Mouse (Mus musculus) sigmoid colon, adult 10 weeks (tissue): ENCODE results near the gene Rnf31. TPM values are rescaled to one million over a fixed set of nuclear protein-coding genes. Genes with fewer than 3 reads are reported as not detected.

Experiments used
- polyA plus RNA-seq: library from polyadenylated mRNA; stranded (reverse); fragments of 350-450 nt; fragmentation: Illumina TruSeq; extraction: RNeasy Lipid Tissue Mini Kit (QIAGEN cat#74804); gene quantifications from one replicate; pipeline ENCODE4 v1.2.3, GENCODE M21; 2014; ENCODE audit warnings: low read depth, low replicate concordance

Gene Rnf31
- 10.6 TPM for polyA plus RNA-seq

GRCm38 (mm10) chr14:55591331-55591891 is at the start of gene Rnf31:
TSS of gene Rnf31 (plus strand) at chr14:55591708.

GRCm38 (mm10) chr14:55559799-55560201 is 31.7 kb upstream of the Rnf31 start, which contains the start of gene Dcaf11:
TSS of gene Dcaf11 (plus strand) at chr14:55560006.

GRCm38 (mm10) chr14:55560202-55561073 is 31.1 kb upstream of the Rnf31 start, which contains the start of gene A730061H03Rik:
TSS of gene A730061H03Rik (minus strand) at chr14:55560406.

GRCm38 (mm10) chr14:55575302-55575701 is 16.2 kb upstream of the Rnf31 start, which contains the start of gene Fitm1:
TSS of gene Fitm1 (plus strand) at chr14:55575617.

GRCm38 (mm10) chr14:55577871-55578667 is 13.4 kb upstream of the Rnf31 start, which contains the start of gene Psme1:
TSS of gene Psme1 (plus strand) at chr14:55578123.

GRCm38 (mm10) chr14:55584702-55585565 is 6.6 kb upstream of the Rnf31 start, which contains the start of gene Emc9:
TSS of gene Emc9 (minus strand) at chr14:55585302.

GRCm38 (mm10) chr14:55590748-55591330 is 669 bp upstream of the Rnf31 start, which contains the start of gene Psme2:
TSS of gene Psme2 (minus strand) at chr14:55591113.

GRCm38 (mm10) chr14:55603271-55603632 is 11.7 kb downstream of the Rnf31 start, which contains the start of gene Irf9:
TSS of gene Irf9 (plus strand) at chr14:55603571.

GRCm38 (mm10) chr14:55617822-55618221 is 26.3 kb downstream of the Rnf31 start, which contains the start of gene Rec8:
TSS of gene Rec8 (plus strand) at chr14:55618037.

GRCm38 (mm10) chr14:55635523-55636007 is 44.1 kb downstream of the Rnf31 start, which contains the start of gene Ipo4:
TSS of gene Ipo4 (minus strand) at chr14:55635957.

GRCm38 (mm10) chr14:55637795-55638194 is 46.3 kb downstream of the Rnf31 start, which contains the start of gene Gm49378:
TSS of gene Gm49378 (minus strand) at chr14:55637895.

GRCm38 (mm10) chr14:55643060-55643907 is 51.8 kb downstream of the Rnf31 start, which contains the start of gene Tm9sf1:
TSS of gene Tm9sf1 (minus strand) at chr14:55643806.

GRCm38 (mm10) chr14:55649884-55650283 is 58.4 kb downstream of the Rnf31 start, which contains the start of gene Tssk4:
TSS of gene Tssk4 (plus strand) at chr14:55650184.

Other genes starting within 250 kb of the Rnf31 start
- 32.3 TPM for gene Dhrs4, start 113.0 kb upstream of the Rnf31 start, polyA plus RNA-seq
- not detected for gene Carmil3, start 101.1 kb upstream of the Rnf31 start, polyA plus RNA-seq
- not detected for gene Cpne6, start 81.3 kb upstream of the Rnf31 start, polyA plus RNA-seq
- not detected for gene Nrl, start 66.7 kb upstream of the Rnf31 start, polyA plus RNA-seq
- 5.2 TPM for gene Pck2, start 51.4 kb upstream of the Rnf31 start, polyA plus RNA-seq
- 21.3 TPM for gene Dcaf11, start 31.7 kb upstream of the Rnf31 start, polyA plus RNA-seq
- not detected for gene A730061H03Rik, start 31.3 kb upstream of the Rnf31 start, polyA plus RNA-seq
- gene Fitm1, start 16.1 kb upstream of the Rnf31 start, polyA plus RNA-seq: not detected
- 139 TPM for gene Psme1, start 13.6 kb upstream of the Rnf31 start, polyA plus RNA-seq
- 7.3 TPM for gene Emc9, start 6.4 kb upstream of the Rnf31 start, polyA plus RNA-seq
- gene Psme2, start 595 bp upstream of the Rnf31 start, polyA plus RNA-seq: 171 TPM
- 51.9 TPM for gene Irf9, start 11.9 kb downstream of the Rnf31 start, polyA plus RNA-seq
- not detected for gene Rec8, start 26.3 kb downstream of the Rnf31 start, polyA plus RNA-seq
- gene Ipo4, start 44.2 kb downstream of the Rnf31 start, polyA plus RNA-seq: 2.9 TPM
- gene Gm49378, start 46.2 kb downstream of the Rnf31 start, polyA plus RNA-seq: 0.63 TPM
- gene Tm9sf1, start 52.1 kb downstream of the Rnf31 start, polyA plus RNA-seq: 52.5 TPM
- gene Tssk4, start 58.5 kb downstream of the Rnf31 start, polyA plus RNA-seq: 0.50 TPM
- gene Mdp1, start 68.8 kb downstream of the Rnf31 start, polyA plus RNA-seq: 43.5 TPM
- gene Gmpr2, start 80.2 kb downstream of the Rnf31 start, polyA plus RNA-seq: 26.0 TPM
- gene Nedd8, start 80.4 kb downstream of the Rnf31 start, polyA plus RNA-seq: 50.1 TPM
- gene Tinf2, start 90.1 kb downstream of the Rnf31 start, polyA plus RNA-seq: 13.6 TPM
- not detected for gene Tgm1, start 122.2 kb downstream of the Rnf31 start, polyA plus RNA-seq
- gene Rabggta, start 130.6 kb downstream of the Rnf31 start, polyA plus RNA-seq: 0.73 TPM
- 15.3 TPM for gene Dhrs1, start 154.0 kb downstream of the Rnf31 start, polyA plus RNA-seq
- 3.3 TPM for gene Nop9, start 154.0 kb downstream of the Rnf31 start, polyA plus RNA-seq
- gene Cideb, start 166.8 kb downstream of the Rnf31 start, polyA plus RNA-seq: 5.6 TPM
- not detected for gene Ltb4r2, start 169.7 kb downstream of the Rnf31 start, polyA plus RNA-seq
- gene Ltb4r1, start 174.3 kb downstream of the Rnf31 start, polyA plus RNA-seq: not detected
- gene Adcy4, start 192.4 kb downstream of the Rnf31 start, polyA plus RNA-seq: 0.19 TPM
- gene Ripk3, start 197.2 kb downstream of the Rnf31 start, polyA plus RNA-seq: 4.4 TPM
- 2.6 TPM for gene Nfatc4, start 231.4 kb downstream of the Rnf31 start, polyA plus RNA-seq